Mouse (Mus musculus) heart, adult 9 months (tissue): ENCODE results near the gene Sgsh.

Experiments used
- DNase-seq, 2 experiments: peaks; one replicate each; pipeline ENCODE4 v3.0.0; 2022; ENCODE audit warnings: low spot score in 2 of 2

Gene Sgsh

DNA sequence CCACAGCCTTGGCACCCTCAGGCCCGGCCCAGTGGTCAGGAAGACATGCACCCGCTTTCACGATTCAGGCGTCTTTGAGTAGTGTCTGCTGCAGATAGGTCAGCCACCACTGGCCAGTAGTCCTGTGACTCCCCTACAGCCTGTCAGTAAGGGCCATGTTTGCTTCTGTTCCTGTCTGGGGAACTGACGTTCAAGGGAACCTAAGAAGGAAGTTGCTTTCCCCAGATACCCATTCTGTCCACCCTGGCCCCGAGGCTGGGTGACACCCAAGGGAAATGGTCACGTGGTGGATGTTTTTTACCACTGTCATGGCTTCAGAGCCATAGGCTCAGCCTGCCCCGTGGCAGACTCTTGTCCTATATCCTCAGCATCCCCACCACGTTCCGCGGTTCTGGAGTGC, 22.0 kb upstream of the Sgsh start:
- no peak for DNase-seq

DNA sequence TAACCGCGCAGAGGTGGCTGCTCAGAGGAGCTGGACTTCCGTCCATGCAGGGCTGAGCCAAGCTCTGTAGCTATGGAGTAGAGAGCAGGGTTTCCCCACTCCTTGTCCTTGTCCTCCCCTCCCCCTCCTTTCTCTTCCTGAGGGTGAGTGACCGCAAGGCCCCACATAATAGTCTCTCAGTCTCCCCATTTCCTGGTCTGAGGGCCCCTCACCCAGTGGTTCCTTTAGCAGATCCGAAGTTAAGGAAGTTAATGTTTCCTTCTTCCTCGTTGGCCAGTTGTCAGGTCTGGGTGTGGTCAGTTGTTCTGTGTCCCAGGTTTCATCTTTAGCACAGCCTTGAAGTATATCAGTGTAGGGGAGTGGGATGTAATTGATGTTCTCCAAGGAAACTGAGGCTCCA, 20.1 kb upstream of the Sgsh start:
- DNase-seq: no peak

DNA sequence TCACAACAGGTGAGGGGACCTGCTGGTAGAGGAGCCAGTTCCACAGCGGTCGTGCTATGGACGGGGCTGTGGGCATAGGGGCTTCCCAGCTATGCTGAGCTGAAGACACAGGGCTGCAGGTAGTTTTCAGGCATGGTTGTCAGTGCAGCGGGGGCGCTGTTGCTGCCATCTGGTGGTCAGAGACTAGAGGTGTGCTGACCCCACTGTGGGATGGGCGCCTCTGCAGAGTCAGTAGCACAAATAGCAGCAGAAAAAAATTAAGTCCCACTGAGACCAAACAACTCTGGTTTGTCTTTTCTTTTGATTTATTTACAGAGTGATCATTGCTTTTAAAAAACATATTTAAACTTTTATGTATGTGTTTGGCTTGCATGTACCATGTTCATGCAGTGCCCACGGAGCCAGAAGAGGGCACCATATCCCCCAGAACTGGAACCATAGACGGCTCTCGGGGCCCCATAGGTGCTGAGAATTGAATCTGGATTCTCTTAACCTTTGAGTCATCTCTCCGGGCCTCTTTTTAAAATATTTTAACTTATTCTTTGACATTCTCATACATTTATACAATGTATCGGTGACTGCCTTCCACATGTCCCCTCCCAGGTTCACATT, 8.3 kb upstream of the Sgsh start:
- peak; percentile 49 to 68 for DNase-seq

DNA sequence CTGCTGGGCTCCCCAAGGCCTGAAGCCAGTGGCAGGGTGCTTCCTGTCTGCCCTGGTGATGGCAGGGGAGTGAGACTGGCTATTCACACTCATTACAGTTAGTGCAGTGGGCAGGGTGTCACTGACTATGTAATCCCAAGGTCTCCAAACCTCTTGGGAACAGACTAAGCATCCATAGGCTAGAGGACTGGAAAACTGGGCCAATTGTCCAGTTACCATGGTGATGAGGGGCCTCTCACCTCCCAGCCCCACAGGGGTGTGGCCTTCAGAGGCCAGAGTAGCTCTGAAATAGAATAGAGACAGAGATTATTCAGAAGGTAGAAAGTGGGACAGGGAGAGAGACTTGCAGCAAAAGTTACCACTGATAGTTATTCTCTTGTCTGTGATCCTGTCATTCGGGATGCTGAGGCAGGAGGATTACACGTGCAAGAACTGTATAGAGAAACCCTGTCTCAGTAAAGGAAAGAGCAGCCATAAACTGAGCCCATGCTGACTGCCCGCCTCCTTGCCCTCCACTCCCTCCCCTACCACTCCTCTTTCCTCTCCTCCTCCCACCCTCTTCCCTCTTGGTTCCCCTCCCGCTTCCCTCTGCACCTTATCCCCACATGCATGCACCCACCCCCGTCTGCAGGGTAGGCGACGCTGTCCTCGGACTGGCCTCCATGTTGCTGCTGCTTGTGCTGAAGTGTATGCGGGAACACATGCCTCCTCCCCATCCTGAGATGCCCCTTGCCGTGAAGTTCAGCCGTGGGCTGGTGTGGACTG, 7.6 kb upstream of the Sgsh start:
- no peak for DNase-seq

DNA sequence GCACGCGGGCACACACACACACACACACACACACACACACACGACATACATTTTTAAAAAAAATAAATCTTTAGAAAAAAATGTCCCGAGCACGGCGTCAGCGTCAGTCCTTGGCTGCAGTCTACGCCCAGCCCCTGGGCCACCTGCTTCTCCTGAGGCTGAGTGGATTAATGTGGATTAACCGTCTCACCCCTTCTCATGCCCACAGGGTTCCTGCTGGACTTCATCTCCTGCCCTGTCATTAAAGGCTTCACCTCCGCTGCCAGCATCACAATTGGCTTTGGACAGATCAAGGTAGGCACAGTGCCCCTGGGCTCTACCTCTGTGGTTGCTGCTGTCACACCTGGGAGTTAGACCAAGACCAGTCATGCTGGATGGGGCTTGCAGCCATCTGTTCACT, 3.8 kb upstream of the Sgsh start:
- no peak for DNase-seq

DNA sequence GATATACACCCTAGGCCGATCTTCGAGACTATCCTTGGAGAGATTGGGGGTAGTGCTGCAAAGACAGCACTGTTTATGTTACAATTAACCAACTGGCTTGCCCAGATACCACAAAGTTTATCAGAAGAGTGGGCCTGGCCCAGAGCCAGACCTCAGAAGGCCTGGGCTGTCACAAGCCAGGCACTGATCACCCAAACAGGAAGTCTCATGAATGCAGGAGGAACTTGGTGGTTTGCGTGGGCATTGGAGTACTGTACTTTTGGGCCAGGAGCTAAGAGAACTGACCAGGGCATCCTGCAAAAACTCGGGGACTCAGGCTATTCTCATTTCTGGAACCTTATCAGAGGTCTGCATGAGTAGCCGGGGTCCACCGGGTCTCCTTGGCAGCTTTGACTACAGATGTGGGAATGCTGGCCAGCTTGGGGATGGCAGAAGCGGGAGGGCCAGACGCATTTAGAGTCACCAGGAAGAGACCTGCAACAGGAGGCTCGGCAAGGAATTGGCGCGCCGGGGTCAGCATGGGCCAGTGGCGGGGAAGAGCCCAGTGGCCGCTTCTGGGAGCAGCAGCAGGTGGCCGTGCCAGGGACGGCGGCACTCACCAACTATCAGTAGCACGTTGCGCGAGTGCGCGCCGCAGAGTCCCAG, 416 bp downstream of the Sgsh start:
- peak; percentile 55 to 69 for DNase-seq

DNA sequence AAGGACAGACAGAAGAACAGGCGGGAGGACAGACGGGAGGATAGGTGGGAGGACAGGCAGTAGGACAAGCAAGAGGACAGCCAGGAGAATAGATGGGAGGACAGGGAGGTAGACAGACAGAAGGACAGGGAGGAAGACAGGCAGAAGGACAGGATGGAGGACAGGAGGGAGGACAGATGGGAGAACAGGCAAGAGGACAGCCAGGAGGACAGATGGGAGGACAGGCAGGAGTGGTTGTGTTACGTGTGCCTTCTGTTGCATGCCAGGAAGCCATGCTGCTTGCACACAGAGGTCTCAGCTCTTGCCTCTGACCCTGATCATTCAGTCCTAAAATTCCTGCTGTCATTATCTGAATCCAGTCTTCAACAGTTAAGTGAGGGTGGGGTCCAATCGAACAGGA, 1.4 kb downstream of the Sgsh start:
- no peak for DNase-seq

DNA sequence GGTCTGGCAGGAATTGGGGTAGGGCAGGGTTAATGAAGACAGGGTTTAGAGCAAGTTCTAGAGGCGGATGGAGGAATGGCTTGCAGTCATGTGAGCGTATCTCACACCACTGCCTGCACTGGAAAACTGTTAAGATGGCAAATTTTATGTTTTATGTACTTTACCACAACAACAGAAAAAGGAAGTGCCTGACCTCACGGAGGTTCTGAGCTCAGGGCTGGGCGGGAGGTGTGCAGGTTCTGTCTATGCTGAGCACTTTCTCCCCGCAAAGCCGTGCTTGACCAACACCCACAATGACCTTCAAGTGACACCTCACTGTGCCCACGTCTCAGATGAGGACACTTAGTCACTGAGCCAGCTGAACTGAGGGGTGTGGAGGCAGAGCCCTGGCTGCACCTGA, 3.2 kb downstream of the Sgsh start:
- DNase-seq: no peak

DNA sequence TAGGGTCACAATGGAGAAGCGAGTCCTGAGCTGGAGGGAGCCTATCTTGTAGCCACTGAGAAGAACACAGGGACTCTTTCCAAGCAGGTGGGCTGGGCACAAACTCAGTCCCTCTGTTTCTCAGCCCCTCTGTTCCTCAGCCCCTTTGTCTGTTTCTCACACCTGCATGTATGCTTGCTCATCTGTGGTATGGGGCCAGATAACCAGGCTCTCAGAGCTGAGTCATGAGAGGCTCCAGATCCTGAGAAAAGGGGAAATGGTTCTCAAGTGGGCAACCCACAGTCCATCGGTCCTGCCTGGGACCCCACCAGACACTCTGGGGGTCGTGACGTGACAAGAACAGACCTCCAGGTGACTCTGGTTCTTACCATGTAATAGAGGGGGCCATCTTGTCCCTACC, 8.2 kb downstream of the Sgsh start:
- DNase-seq: no peak

DNA sequence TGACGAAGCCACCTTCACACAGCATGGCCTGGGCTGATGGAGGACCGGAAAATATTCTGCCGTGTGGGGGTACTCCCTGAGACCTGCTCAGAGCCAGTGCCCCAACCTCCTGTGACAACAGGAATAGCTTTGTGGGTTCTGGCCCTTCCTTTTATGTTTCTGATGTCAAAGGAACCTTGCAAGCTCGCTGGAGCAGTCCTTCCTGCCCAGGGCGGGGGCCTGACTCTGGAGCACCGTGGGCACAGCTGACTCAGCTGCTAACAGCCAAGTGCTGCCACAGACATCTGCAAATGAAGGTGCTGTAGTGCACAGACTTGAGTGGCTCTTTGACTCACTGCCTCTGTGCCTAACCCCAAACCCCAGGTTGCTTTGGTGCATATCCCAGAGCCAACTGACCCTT, 10.5 kb downstream of the Sgsh start:
- no peak for DNase-seq

DNA sequence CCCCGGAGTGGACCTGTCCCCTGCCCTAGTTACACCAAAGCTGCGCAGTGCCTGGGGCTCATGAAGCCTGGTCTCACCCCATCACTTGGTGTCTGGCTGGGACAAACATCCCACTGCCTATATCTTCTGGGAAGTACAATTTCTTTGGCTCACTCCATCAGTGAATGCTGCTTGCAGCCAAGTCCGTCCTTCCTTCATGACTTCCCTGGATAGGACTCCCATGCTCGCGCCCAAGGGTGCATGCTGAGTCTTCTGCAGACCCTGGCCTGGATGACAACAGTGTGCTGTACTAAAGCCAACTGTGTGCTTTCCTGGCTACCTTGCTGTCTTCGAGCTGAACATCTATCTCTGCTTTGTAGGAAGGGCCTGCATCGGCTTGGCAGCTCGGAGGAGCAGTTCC, 11.2 kb downstream of the Sgsh start:
- DNase-seq: peak; percentile 13 to 32

DNA sequence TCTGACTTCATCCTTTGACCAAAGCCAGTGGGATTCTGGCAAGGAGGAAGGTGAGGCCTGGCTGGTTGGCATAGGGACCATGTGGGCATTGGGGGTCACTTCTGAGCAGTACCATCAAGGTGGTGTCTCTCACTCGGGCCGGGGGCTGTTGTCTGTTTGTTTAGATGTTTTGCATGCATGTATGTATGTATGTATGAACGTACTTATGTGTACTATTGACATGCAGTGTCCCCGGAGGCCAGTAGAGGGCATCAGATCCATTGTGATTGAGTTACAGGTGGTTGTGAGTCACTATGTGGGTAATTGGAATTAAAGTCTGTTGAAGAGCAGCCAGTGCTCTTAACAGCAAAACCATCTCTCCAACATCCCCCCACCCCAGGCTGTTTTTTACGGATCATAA, 15.7 kb downstream of the Sgsh start:
- peak in 1 of 2 experiments; percentile 69 for DNase-seq

DNA sequence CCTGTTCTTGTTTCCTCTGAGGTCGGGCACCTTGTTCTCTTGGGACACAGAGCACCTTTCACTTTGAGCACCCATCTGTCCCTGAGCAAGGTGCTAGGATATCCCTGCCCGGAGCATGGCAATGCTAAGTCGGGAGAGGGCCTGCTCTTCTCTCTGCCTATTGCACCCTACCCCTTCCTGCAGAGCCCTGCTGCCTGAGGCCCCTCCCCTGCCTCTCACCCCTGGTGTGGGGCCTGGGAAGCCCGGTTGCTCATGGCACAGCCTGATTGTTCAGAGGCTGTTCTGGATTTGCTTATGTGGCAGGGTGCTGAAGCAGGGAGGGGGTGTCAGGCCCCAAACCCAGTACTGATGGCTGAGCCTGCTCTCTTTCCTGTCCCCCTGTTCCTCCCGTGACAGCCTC, 16.2 kb downstream of the Sgsh start:
- no peak for DNase-seq

DNA sequence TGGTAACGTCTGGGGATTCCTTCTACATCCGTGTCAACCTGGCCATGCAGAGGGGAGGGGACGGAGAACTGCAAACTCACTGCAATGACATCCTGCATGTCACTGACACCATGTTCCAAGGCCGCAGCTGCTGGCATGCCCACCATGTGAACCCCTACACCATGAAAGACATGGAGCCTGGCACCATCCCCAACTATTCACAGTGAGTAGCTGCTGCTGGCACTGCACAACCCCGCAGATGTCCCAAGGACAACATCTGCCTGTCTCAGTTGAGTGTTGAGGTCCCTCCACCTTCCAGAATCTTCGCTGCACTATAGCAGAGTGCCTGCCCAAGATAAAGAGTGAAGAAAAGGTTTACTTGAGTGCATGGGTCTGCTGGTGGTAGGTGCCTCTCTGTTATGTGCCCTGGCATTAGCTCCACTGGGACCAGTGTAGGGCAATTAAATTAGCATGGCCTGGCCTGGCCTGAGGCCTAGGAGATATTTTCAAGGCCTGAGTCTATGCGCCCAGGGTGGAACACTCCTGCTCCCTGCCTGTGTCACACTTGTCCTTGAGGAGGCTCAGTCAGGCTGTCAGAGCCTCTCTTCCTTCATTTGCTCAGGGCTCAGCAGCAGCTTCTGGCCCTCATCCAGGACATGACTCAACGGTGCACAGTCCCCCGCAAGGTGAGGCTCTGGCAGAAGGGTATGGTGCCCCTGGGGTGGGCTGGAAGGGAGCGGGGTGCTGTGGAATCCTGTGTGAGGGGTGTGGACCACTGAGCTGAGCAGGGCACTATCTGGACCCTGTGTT, 16.9 kb downstream of the Sgsh start:
- no peak for DNase-seq

DNA sequence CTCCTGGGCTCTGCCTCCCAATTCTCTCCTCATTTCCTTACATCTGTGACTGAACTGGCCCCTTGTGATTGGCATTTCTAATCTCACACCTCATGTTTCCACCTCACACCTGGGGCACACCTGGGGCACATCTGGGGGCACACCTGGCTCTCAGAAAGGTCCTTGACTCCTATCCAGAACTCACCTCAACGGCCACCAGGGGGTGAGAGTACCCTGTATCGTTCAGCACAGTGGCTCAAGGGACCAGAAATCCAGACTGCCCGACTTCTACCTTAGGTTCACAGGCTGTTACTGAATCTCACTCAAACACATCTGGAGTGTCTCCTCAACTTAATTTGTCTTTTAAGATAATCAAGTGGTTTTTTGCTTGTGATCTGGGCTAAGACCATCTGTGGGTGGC, 23.4 kb downstream of the Sgsh start:
- DNase-seq: no peak

DNA sequence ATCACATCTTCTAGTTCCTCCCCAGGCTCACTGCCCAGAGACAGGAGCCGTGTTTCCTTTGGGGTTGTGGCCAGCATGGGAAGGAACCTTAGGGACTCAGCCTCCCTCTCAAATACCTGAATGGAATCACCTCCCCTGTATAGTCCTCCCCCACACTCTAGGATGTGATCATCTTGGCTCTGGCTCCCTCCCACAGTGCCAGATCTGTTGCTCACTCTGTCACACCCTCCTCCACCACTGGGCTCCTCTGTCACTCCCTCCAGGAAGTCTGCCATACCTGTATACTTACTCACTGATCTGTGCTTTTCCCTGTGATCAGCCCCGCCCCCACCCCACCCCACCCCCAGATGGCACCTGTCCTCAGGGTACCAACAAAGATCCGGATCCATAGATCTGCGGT, 24.7 kb downstream of the Sgsh start:
- no peak for DNase-seq

DNA sequence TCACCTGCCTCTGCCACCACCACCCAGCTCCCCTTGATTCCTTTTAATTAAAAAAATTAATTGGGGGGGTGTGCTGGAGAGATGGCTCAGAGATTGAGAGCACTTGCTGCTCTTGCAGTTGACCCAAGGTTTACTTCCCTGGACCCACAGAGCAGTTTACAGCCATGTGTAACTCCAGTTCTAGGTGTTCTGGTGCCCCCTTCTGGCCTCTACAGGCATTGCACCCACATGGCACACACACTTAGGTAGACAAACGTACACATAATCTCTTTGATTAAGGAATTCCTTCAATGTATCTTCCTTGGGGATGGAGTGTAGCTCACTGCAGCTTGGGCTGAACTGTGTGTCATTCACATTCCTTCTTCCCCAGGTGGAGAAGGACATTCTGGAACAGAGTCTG, 30.3 kb downstream of the Sgsh start:
- no peak for DNase-seq

DNA sequence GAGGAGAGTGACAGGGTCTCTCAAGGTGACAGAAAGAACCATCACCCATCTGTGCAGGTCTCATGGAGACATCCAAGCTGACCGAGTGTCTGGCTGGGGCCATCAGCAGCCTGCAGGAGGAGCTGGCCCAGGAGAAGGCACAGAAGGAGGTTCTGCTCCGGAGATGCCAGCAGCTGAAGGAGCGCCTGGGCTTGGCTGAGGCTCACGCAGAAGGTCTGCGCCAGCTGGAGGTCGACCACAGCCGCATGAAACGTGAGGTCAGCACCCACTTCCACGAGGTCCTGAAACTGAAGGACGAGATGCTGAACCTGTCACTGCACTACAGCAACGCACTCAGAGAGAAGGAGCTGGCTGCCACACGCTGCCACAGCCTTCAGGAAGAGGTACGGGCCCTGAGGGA, 32.8 kb downstream of the Sgsh start:
- DNase-seq: no peak

DNA sequence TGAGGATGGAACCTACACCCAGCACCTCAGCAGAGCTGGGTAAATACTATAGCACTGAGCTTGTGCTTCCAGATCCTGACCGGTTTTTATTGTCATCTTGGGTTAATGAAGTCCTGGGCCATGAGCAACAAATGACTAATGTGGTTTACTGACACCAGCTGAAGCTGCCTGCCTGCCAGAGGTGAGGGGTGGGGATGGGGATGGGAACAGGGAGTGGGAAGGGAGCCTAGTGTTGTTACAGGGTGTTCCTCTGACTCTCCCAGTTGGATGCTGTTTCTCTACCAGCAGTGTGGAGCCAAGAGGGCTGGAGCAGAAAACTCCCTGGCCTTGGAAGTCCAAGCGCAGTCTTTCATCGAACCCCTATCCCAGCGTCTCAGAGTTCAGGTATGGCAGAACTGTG, 38.6 kb downstream of the Sgsh start:
- peak in 1 of 2 experiments; percentile 54 for DNase-seq

DNA sequence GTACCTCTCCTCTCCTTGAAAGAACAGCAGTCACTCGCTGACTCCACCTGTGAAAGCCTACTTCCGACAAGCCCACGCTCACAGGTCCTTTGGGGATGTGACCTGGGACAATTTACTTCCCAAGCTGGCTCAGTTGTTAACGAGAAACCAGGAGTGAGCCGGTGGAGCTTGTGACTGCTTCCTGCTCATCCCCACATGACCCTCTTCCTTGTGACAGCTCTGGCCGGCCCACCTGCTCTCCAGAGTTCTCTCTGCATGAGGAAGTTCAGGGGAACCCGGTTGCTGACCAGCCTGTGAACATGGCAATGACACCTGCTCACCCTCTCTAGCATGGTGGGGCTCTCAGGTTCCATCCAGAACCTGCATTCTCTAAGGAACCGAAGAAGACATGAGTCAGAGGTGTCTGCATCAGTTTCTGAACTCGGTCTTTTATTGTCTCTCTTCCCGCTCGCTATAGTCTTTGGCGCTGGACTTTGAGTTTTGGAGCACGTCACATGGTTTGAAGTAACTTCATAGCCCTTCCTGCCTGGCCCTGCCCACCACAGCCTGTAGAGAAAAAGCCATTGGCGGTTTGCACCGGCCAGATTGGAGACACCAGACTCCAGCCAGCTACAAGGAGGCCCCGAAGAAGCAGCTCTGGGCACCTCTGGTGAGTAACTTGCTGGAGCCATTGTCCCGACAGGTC, 40.9 kb downstream of the Sgsh start:
- no peak for DNase-seq

DNA sequence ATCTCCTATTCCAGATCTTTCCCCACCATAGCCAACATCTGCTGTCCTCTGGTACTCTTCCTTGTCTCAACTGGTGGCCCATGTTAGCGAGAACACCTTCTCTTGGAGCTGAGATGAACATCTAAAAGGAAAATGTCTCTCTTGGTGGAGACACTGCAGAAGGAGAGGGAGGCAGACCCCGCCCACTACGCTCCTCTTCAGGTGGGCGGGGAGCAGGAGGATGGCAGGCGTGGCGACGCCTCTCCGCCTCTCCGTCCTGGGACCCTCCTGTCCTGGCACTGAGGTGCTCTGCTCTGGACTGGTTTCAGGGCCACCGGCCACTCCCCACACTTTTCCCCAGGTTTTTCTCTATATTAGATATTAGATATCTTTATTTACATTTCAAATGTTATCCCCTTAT, 44.7 kb downstream of the Sgsh start:
- no peak for DNase-seq

DNA sequence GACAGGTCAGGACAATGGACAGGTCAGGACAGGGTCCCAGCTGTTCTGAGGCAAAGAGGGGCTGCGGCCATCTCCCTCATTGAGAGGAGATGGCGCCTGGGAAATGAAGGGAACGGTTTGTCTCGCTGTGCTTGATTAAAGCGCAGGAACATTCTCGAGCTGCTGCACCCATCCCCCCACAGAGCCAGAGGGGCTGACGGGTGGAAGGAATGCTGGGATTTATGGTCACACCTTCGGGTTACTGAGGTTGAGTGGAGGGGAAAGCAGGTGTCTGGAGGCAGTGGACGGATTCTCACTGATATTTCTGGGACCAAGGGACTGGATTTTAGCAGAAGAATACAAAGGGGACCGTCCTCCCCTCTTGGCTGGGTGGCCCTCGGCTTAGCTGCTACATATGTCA, 47.4 kb downstream of the Sgsh start:
- no peak for DNase-seq
